Mouse (Mus musculus) cerebellum, adult (tissue): ENCODE measurements around the gene Crim1.

Experiments
- ATAC-seq: cut with Nextera tagmentation; 2 replicates; pipeline ENCODE4 v1.9.2; 2017; ENCODE audit warnings: mild to moderate bottlenecking, moderate library complexity, mixed read lengths; ENCODE audit not compliant: insufficient number of reproducible peaks, low FRiP score, low TSS enrichment

Gene Crim1

DNA sequence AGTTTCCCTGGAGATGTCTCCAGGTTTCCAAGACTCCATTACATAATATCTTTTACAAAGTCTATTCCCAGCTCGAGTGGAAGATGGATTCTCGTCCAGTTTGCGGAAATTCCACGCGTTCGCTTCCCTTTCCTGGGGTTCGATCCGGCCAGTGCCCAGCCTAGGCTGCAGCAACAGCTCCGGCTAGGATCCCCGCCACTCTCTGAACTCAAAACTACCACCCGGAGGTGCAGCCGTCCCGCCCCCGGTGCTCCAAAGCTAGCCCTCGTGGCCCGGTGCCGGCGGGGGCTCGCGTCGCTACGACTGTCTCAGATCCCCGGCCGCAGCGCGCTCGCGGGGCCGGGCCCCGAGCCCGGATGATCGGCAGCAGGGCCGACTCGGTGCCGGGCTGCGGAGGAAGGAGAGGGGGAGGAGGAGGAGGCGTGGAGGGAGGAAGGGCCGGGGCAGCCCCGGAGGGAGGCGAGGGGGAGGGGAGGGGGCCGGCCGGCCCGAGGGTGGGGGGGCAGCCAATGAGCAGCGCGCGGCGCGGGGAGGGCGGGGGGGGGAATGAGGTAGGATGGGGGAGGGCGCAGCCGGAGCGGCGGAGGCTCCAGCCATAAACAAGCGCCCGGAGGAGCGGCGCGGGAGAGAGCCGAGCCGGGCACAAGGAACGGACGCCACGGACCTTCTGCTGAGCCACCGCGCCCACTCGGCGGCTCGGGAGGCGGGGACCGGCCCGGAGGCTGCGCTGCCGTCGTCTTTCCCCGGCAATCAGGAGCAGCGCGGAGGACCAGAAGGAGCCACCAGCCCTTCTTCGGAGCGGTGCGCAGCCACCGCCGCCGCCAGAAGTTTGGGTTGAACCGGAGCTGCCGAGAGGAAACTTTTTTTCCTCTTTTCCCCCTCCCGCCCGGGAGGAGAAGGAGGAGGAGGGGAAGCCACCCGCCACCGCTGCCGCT lies at the start of gene Crim1:
Gene Crim1, plus strand, starts transcription at position 623 of the 935 bp plus-strand sequence.
- peak; percentile 63 for ATAC-seq

DNA sequence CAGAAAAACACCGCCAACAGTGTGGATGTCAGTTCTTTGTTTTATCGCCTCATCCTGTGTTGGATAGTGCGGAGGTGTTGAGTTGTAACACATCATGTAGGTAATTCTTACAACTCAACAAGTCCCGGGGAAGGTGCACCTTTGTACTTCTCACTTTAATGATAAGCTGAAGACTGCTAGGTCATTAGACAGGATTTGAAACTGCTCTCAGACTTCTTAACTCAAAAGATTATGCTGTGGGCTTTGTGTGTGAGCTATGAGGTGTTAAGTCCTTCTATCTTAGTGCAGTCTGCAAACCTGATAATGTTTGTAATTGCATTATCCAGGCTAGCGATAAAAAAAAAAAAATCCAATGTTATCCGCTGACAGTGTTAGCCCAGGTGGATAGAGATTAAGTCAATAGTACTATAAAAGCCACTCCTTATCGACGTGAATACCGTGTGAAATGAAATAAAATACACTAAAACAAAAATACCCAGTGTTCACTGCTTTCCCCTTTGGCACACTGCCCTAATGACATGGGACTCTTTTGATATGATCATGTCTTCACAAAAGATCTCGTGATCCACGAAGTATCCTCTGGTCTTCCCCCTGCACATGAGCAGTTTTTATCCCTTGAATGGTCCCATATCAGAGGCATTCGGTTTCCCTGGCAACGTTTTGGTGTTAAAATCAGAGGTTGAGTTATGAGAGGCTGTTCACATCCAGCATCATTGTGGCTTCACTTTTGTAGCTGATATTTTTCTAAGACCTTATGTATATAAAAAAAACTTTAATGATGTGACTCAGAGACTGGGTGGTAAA lies 48.4 kb upstream of the Crim1 start:
- no peak for ATAC-seq

GRCm38 (mm10) chr17:78163278-78163677 lies 36.8 kb upstream of the Crim1 start:
- ATAC-seq = peak; percentile 74

GRCm38 (mm10) chr17:78163724-78164236 lies 36.3 kb upstream of the Crim1 start:
- no peak for ATAC-seq

DNA sequence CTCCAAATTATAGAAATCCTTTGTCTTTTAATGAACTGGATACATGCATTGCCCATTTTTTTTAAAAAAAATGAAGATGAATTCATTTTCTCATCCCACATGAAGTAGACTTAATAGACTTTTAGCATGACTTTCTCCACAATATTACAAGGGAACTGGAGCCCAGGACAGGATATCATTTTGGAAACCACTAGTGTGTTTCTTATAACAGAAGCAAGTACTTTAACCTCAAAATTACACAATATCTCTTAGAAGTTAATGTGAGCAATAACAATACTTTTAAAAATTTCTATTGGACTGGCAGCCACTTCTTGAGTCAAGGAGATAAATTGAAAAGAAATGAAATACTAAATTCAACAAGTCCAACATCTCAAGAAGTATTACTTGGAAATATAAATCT lies 34.2 kb upstream of the Crim1 start:
- no peak for ATAC-seq

DNA sequence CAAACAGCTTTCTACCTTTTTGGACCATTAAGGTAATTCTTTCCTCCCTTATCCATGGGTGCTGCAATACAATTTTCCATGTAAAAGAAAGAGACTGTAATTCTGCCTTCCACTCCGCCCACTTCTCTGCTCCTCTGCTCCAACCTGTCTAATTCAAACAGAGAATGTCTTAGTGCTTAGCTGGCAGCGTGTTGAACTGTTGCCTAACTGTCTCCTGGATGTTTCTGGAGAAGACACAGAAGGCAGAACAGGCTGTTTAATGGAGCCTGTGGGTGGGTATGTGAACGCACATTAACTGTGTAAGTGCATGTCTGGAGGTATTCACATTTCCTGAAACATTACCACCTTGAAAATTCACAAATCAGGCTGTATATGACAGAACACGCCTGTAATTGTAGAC lies 33.5 kb upstream of the Crim1 start:
- ATAC-seq = no peak

- no peak for ATAC-seq
Observed at GRCm38 (mm10) chr17:78172371-78172770, 27.7 kb upstream of the Crim1 start.

DNA sequence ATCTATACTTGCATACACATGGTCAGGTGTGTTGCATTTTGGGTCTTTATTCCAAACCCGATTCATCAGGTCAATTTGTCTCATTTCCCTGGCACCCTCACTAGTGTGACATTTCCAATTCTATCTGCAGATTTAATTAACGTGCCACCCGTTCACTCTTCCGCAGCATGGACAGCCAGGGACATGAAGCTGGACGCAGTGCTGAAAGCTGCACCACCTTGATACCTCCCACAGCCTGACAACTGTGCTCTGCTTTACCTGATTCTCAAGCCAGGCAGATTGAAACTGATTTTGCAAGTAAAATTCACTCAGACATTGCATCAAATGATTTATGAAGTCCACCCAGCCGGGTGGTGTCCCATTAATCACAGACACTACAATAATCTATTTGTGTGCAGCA lies 19.3 kb upstream of the Crim1 start:
- ATAC-seq = no peak

- no peak for ATAC-seq
Observed at GRCm38 (mm10) chr17:78196184-78196583, 3.9 kb upstream of the Crim1 start.

DNA sequence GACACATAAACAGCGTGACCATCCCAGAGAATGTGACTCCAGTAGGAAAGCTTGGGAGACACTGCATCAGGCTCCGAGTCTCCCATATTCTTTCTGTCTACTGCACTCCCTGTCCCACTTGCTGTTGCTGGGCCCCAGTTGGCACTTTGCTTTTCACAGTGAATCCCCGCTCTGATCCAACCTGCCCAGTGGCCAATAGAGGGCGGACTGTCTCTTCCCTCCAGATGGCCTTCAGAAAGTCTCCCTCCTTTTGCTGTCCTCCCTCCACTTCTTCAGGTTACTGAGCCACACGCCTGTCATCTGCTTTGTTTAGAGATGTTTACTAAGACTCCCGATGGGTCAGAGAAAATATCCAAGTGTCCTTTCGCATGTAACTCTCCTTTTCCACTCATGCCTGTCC lies 2.9 kb upstream of the Crim1 start:
- ATAC-seq = peak; percentile 60

DNA sequence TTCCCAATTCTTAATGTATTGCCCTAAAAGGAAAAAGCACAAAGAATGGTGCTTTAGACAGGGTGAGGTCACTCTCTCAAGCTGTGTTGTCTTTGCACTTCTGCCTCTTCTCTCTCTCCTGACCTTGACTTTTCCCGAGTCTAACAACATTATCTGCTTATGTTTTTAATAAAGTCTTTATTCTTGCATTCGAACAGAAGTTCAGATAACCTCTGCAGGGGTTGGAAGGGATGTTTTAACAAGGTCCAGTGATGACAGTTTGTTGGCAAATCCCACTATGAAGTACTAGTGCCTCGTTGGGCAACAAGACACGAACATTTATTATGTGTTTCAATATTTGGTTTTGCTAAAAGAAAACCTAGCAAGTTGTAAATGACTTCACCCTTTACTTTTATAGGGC lies 1.9 kb upstream of the Crim1 start:
- no peak for ATAC-seq

- ATAC-seq = no peak
Observed at GRCm38 (mm10) chr17:78198820-78199219, 1.2 kb upstream of the Crim1 start.

DNA sequence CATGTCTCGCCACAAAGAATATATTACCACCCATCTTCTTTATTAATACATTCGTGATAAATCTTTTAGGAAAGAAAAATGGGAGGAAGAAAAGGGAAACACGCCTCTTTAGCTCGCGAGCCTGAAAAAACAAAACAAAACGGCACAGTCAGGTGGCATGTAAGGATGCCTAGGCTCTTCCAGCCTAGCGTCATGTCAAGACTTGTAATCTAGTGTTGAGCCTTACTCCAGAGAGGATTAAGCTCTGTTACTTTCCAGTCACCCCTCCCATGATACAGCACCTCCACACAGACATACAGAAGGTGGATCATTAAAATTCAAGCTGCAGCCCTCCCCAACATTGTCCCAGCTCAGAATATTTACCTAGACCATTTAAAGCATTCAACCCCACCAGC lies 820 bp upstream of the Crim1 start:
- ATAC-seq = no peak

DNA sequence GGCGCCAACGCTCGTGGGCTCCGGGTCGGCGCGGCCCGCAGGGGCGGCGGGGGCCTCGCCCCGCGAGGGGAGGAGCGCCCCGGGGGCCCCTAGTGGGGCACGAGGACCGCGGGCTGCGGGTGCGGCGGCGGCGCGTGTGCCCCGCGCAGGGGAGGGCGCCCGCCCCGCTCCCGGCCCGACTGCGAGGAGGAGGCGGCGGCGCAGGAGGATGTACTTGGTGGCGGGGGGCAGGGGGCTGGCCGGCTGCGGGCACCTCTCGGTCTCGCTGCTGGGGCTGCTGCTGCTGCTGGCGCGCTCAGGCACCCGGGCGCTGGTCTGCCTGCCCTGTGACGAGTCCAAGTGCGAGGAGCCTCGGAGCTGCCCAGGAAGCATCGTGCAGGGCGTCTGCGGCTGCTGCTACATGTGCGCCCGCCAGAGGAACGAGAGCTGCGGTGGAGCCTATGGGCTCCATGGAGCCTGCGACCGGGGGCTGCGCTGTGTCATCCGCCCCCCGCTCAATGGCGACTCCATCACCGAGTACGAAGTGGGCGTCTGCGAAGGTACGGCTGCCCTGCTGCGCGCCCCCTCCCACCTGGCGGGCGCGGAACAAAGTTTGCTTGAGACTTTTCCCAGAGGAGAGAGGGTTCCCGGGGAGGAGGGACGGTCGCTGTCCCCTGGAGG lies 643 bp downstream of the Crim1 start:
- ATAC-seq = peak; percentile 21

DNA sequence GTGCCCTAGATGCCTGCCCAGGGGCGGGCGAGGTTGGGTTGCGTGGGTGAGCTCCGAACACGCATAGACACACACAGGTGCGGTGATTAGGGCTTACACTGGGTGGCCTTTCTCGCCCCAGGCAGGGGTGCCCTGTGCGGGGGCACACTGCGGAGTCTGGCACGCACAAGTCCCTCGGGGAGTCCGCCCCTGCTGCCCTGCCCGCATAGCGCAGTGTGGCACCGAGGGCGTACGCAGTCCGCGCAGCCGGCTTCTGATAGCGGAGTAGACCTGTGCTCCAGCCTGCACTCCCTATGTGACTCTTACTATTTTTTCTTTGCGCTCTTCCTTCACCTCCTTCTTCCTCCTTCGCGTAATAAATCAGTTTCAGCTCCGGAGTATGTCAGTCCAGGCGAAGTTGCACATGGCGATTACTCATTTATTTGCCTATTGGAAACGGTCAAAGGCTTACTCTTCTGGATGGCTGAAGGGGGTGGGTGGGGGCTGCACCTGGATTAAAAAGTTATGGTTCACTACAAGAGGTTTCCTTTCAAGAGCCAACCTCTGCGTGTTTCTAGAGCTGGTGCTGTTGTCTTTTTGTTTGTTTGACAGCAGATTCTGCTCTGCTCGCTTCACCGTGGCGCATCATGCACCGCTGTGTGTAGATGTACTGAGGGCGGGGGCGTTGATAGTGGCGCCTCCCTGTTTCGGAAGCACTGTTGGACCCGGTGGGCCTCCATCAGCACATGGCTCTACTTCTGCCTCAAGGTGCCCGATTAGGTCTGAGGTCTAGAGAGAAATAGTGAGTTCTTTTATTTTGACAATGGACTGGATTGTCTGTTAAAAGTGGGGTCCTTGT lies 1.4 kb downstream of the Crim1 start:
- peak; percentile 2; the same call in 1 of the 2 replicates for ATAC-seq

GRCm38 (mm10) chr17:78202221-78202620 lies 2.2 kb downstream of the Crim1 start:
- no peak for ATAC-seq

DNA sequence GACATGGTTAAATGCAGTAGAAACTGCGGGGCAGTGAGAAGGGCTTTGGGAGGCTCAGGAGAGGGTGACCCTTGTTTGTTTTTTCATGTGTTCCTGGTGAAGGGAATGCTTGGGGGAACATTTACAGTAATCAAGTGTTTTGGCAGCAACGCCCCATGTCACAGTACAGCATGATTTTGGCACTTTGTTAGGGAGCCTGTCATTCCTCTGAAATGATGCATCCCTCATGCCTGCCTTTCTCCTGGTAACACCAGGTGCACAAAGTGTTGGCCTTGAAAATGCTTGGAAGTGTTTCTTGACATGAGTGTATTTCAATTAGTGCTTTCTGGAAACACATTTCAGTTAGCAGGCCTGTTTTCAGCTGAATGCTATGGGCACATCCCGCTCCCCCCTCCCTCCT lies 2.7 kb downstream of the Crim1 start:
- no peak for ATAC-seq

DNA sequence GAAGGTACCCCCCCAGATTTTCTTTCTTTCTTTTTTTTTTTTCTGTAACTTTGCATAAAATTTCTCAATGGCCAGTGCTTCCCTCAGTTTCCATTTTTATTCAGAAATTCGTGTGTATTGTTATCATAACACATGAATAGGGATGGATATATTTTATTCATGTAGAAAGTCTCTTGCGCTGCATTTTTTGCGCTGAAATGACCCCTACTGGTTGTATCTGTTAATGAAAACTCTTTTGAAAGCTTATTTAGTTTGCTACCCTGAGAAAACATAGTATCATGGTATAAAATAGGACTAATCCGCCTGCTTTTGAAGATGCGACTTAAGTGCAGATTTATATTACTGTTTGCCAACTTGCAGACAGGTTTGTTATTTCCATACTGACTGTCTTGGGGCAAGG lies 3.4 kb downstream of the Crim1 start:
- ATAC-seq = no peak

DNA sequence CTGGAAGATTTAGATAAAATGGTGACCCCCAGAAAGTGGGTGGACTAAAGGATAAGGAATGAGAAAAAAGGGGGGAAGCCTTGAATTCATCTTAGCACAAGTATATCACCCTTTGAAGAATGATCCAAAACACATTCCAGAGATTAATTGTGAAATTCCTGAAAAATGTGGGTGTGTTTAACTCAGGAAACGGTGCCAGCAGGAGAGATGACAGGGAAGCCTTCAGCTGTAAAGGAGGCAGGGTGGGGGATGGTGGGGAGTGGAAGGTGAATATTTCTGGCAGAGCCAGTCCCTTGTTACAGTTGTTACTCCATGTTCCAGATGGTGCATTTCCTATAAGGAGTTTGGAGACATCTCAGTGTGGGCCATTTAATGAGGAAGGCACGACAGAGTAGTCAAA lies 6.4 kb downstream of the Crim1 start:
- ATAC-seq = no peak

DNA sequence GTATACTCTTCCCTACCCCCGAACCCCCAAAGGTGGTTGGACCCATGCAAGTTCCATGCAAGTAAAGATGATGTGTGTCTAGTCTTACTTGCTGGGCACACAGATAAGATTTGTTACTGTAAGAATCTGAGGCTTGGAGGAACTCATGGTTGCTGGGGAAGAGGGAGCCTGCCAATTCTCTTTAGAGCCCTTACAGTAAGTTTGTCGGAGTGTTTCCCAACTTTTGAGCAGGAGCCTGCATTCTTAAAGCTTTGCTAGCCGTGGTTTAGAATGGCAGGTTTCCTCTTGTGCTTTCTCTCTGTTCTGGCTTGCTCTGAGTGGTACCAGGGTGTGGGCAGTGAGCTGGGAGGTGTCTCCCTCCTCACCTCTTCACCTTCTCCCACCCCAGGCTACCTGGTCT lies 7.2 kb downstream of the Crim1 start:
- ATAC-seq = no peak
